Mouse (Mus musculus): ENCODE results near the gene Gpc2.

The Gpc2 gene

GRCm38 (mm10) chr5:138279585-138280424 is at the start of gene Gpc2, which contains the start of the genes Gm43720 and Stag3:
TSS of gene Gpc2 (minus strand) at chr5:138280005.
TSS of gene Gm43720 (minus strand) at chr5:138279958.
TSS of gene Stag3 (plus strand) at chr5:138280240.
- peak; percentile 65 for DNase-seq (ENCODE audit: low spot score in 2 of 2)

- no peak for DNase-seq (ENCODE audit: low spot score in 2 of 2)
Observed at GRCm38 (mm10) chr5:138312795-138313194, 33.0 kb upstream of the Gpc2 start.

GRCm38 (mm10) chr5:138299613-138300012 is 19.8 kb upstream of the Gpc2 start:
- no peak for DNase-seq (ENCODE audit: low spot score in 2 of 2)

- no peak for DNase-seq (ENCODE audit: low spot score in 2 of 2)
Observed at GRCm38 (mm10) chr5:138294158-138294557, 14.4 kb upstream of the Gpc2 start.

- no peak for DNase-seq (ENCODE audit: low spot score in 2 of 2)
Observed at GRCm38 (mm10) chr5:138291638-138292037, 11.8 kb upstream of the Gpc2 start.

- DNase-seq (ENCODE audit: low spot score in 2 of 2), result no peak
Observed at GRCm38 (mm10) chr5:138287861-138288260, 8.1 kb upstream of the Gpc2 start.

- no peak for DNase-seq (ENCODE audit: low spot score in 2 of 2)
Observed at GRCm38 (mm10) chr5:138283540-138283939, 3.7 kb upstream of the Gpc2 start.

GRCm38 (mm10) chr5:138281798-138282197 is 2.0 kb upstream of the Gpc2 start:
- no peak for DNase-seq (ENCODE audit: low spot score in 2 of 2)

- no peak for DNase-seq (ENCODE audit: low spot score in 2 of 2)
Observed at GRCm38 (mm10) chr5:138280829-138281228, 1.0 kb upstream of the Gpc2 start.

- DNase-seq (ENCODE audit: low spot score in 2 of 2), result no peak
Observed at GRCm38 (mm10) chr5:138280425-138280768, 592 bp upstream of the Gpc2 start.

GRCm38 (mm10) chr5:138277994-138278393 is 1.8 kb downstream of the Gpc2 start:
- DNase-seq (ENCODE audit: low spot score in 2 of 2), result no peak

GRCm38 (mm10) chr5:138275216-138276050 is 4.4 kb downstream of the Gpc2 start:
- DNase-seq (ENCODE audit: low spot score in 2 of 2), result no peak

GRCm38 (mm10) chr5:138274186-138274585 is 5.6 kb downstream of the Gpc2 start:
- DNase-seq (ENCODE audit: low spot score in 2 of 2), result no peak

GRCm38 (mm10) chr5:138272409-138272923 is 7.3 kb downstream of the Gpc2 start, which contains the start of gene Gal3st4:
TSS of gene Gal3st4 (minus strand) at chr5:138272840.
- DNase-seq (ENCODE audit: low spot score in 2 of 2), result no peak

GRCm38 (mm10) chr5:138271232-138271631 is 8.6 kb downstream of the Gpc2 start:
- DNase-seq (ENCODE audit: low spot score in 2 of 2), result no peak

- no peak for DNase-seq (ENCODE audit: low spot score in 2 of 2)
Observed at GRCm38 (mm10) chr5:138268980-138269379, 10.8 kb downstream of the Gpc2 start.

- DNase-seq (ENCODE audit: low spot score in 2 of 2), result no peak
Observed at GRCm38 (mm10) chr5:138267114-138267513, 12.7 kb downstream of the Gpc2 start.

GRCm38 (mm10) chr5:138265712-138266111 is 14.1 kb downstream of the Gpc2 start:
- DNase-seq (ENCODE audit: low spot score in 2 of 2), result no peak

GRCm38 (mm10) chr5:138264207-138264578 is 15.6 kb downstream of the Gpc2 start:
- no peak for DNase-seq (ENCODE audit: low spot score in 2 of 2)

GRCm38 (mm10) chr5:138263260-138264206 is 16.3 kb downstream of the Gpc2 start, which contains the start of gene BC037034:
TSS of gene BC037034 (minus strand) at chr5:138264033.
- DNase-seq (ENCODE audit: low spot score in 2 of 2), result peak; percentile 90 to 93

GRCm38 (mm10) chr5:138262582-138263240 is 17.1 kb downstream of the Gpc2 start:
- DNase-seq (ENCODE audit: low spot score in 2 of 2), result no peak
